Mouse (Mus musculus) brain, embryonic 14.5 days (tissue): ENCODE results near the gene Rock2.

Source experiments
- CTCF ChIP-seq: fragments of 200-500 bp; IDR thresholded peaks from 2 replicates; pipeline ENCODE4 v1.5.1; 2012; ENCODE audit warnings: inconsistent platforms, mild to moderate bottlenecking, moderate library complexity, borderline replicate concordance; ENCODE audit not compliant: insufficient read depth, insufficient read length; ENCODE audit errors: extremely low read depth
- POLR2A ChIP-seq: fragments of 200-500 bp; IDR thresholded peaks from 2 replicates; pipeline ENCODE4 v1.6.1; 2012; ENCODE audit warnings: mild to moderate bottlenecking, inconsistent platforms, borderline replicate concordance; ENCODE audit not compliant: poor library complexity, insufficient read depth, insufficient read length, severe bottlenecking; ENCODE audit errors: extremely low read depth

DNA sequence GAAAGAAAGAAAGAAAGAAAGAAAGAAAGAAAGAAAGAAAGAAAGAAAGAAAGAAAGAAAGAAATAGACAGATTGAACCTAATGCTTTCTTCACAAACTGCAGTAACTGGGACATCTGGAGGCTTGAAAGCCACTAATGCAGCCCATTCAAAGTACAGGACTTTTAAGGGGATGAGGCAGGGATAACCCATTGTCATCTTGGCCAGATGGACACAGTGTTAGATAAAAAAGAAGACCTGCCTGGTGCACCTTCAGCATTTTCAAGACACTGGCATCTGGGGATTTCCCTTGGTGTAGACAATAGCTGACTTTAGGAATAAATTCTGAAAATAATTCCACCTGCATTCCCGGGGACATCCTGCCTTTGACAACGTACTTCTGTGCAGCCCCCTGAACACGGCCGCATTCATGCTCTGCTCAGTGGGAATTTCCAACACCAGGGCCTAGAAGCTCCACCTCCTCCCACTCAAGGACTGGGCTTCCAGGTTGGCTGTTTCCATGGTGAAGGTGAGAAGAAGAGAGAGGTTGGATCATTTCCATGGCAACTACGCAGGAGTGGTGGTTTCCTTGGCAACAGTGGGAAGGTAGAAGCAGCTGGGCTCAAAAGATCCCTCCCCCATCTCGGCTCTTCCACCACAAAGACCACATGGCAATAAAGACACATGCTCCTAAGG lies 38.9 kb upstream of the Rock2 start:
- TF ChIP-seq CTCF (no peak), POLR2A (peak; percentile 24; the same call in 1 of the 2 replicates)
